Mouse (Mus musculus) CH12.LX (cell line): ENCODE results near the gene Smim14.

Experiments
- CTCF ChIP-seq, 2 experiments: IDR thresholded peaks in 1 of 2; conservative IDR thresholded peaks in 1 of 2; 2 replicates each; pipeline ENCODE4 v1.5.1; 2011 to 2012; ENCODE audit warnings: low read depth in 2 of 2, low read length in 2 of 2, improper control_type of control experiment in 1 of 2, inconsistent platforms in 1 of 2, mild to moderate bottlenecking in 1 of 2, moderate library complexity in 1 of 2
- EP300 ChIP-seq: IDR thresholded peaks from 2 replicates; pipeline ENCODE4 v1.6.1; 2011; ENCODE audit warnings: low read length, improper control_type of control experiment
- ETS1 ChIP-seq: conservative IDR thresholded peaks from 2 replicates; pipeline ENCODE4 v1.6.1; 2012; ENCODE audit warnings: low read depth, mild to moderate bottlenecking, inconsistent platforms, low read length, improper control_type of control experiment, moderate library complexity
- HCFC1 ChIP-seq: IDR thresholded peaks from 2 replicates; pipeline ENCODE4 v1.6.1; 2012; ENCODE audit warnings: low read depth, mild to moderate bottlenecking, inconsistent platforms, low read length, improper control_type of control experiment
- MXI1 ChIP-seq: IDR thresholded peaks from 2 replicates; pipeline ENCODE4 v1.6.1; 2011; ENCODE audit warnings: mild to moderate bottlenecking, low read depth, low read length, improper control_type of control experiment
- MYC ChIP-seq: IDR thresholded peaks from 2 replicates; pipeline ENCODE4 v1.6.1; 2011; ENCODE audit warnings: low read depth, mild to moderate bottlenecking, improper control_type of control experiment, low read length
- SIN3A ChIP-seq: IDR thresholded peaks from 2 replicates; pipeline ENCODE4 v1.6.1; 2012; ENCODE audit warnings: low read length, improper control_type of control experiment, inconsistent platforms
- UBTF ChIP-seq: IDR thresholded peaks from 2 replicates; pipeline ENCODE4 v1.6.1; 2012; ENCODE audit warnings: low read depth, mild to moderate bottlenecking, inconsistent platforms, low read length, improper control_type of control experiment, moderate library complexity
- USF1 ChIP-seq: IDR thresholded peaks from 2 replicates; pipeline ENCODE4 v1.6.1; 2014; ENCODE audit warnings: low read depth, mild to moderate bottlenecking, inconsistent platforms, low read length, improper control_type of control experiment
- ZNF384 ChIP-seq: IDR thresholded peaks from 2 replicates; pipeline ENCODE4 v1.6.1; 2012; ENCODE audit warnings: low read depth, low read length, improper control_type of control experiment, inconsistent platforms

- TF ChIP-seq CTCF (conservative IDR thresholded peaks at IDR 0.05 in 1 of 2, IDR thresholded peaks at IDR 0.05 in 1 of 2; ENCODE audit: low read depth in 2 of 2, low read length in 2 of 2) = no peak
- TF ChIP-seq EP300 = no peak
- TF ChIP-seq USF1 = no peak
- TF ChIP-seq SIN3A = no peak
- TF ChIP-seq ETS1 = no peak
- no peak for TF ChIP-seq UBTF
- TF ChIP-seq MXI1 = no peak
- no peak for TF ChIP-seq HCFC1
- TF ChIP-seq MYC = no peak
- TF ChIP-seq ZNF384 = no peak
Measured at GRCm38 (mm10) chr5:65575896-65576295, 38.9 kb upstream of the Smim14 start.
